Mouse (Mus musculus) midbrain, postnatal 0 days (tissue): ENCODE results near the gene Umad1. TPM values are rescaled to one million over a fixed set of nuclear protein-coding genes. Genes with fewer than 3 reads are reported as not detected.
A peak's percentile ranks its signal among the peaks of the same experiment; 100 is the strongest.

Experiments used
- ATAC-seq: fragments of 200-750 bp; cut with Nextera tagmentation; 2 replicates; pipeline ENCODE4 v1.8.0; 2017; ENCODE audit warnings: moderate number of reproducible peaks, mild to moderate bottlenecking, moderate TSS enrichment, moderate library complexity; ENCODE audit not compliant: low FRiP score
- DNase-seq: peaks from one replicate; pipeline ENCODE4 v3.0.0-alpha.2; 2015; ENCODE audit warnings: low spot score
- H3K27ac ChIP-seq: fragments of 300-500 bp; sonication (generic); 2 replicates; pipeline ENCODE4 v1.5.1; 2014; ENCODE audit warnings: low read depth, mild to moderate bottlenecking, low read length, mixed read lengths
- H3K27me3 ChIP-seq: fragments of 300-500 bp; sonication (generic); 2 replicates; pipeline ENCODE4 v1.6.1; 2014; ENCODE audit warnings: low read length, control low read depth, mixed read lengths; ENCODE audit not compliant: insufficient read depth
- H3K36me3 ChIP-seq: fragments of 300-500 bp; sonication (generic); 2 replicates; pipeline ENCODE4 v1.6.1; 2014; ENCODE audit warnings: low read length, control low read depth, mixed read lengths; ENCODE audit not compliant: insufficient read depth
- H3K4me1 ChIP-seq: fragments of 300-500 bp; sonication (generic); 2 replicates; pipeline ENCODE4 v1.6.1; 2014; ENCODE audit warnings: mild to moderate bottlenecking, control low read depth, antibody characterized with exemption, low read length, mixed read lengths; ENCODE audit not compliant: insufficient read depth
- H3K4me2 ChIP-seq: fragments of 300-500 bp; sonication (generic); 2 replicates; pipeline ENCODE4 v1.6.1; 2014; ENCODE audit warnings: low read depth, mild to moderate bottlenecking, low read length, mixed read lengths; ENCODE audit not compliant: poor library complexity, severe bottlenecking
- H3K4me3 ChIP-seq: fragments of 300-500 bp; sonication (generic); 2 replicates; pipeline ENCODE4 v1.5.1; 2014; ENCODE audit warnings: low read depth, mild to moderate bottlenecking, low read length, moderate library complexity
- H3K9ac ChIP-seq: fragments of 300-500 bp; sonication (generic); replicated peaks from 2 replicates; pipeline ENCODE4 v1.6.1; 2014; ENCODE audit warnings: mild to moderate bottlenecking, low read length, moderate library complexity, mixed read lengths; ENCODE audit not compliant: poor library complexity, severe bottlenecking
- H3K9me3 ChIP-seq: fragments of 300-500 bp; sonication (generic); 2 replicates; pipeline ENCODE4 v1.6.1; 2016; ENCODE audit warnings: low read length, control low read depth
- CTCF ChIP-seq: IDR thresholded peaks from 2 replicates; pipeline ENCODE4 v1.5.1; 2016; ENCODE audit warnings: antibody characterized with exemption, mild to moderate bottlenecking
- WGBS: fragments of 180-500 bp; shearing (Covaris S2); extraction: QIAGEN DNeasy Blood & Tissue Kit; methylation state at CpG from one replicate; pipeline ENCODE4 v1.1.7; 2014; 5-methylcytosine and 5-hydroxymethylcytosine counted together
- polyA plus RNA-seq: library from polyadenylated mRNA; unstranded; fragments of >200 nt; fragmentation: Nextera tagmentation; extraction: Ambion mirVana; gene quantifications from 2 replicates; pipeline ENCODE4 v1.2.1, GENCODE M21; 2015
- total RNA-seq: library from RNA; depleted of rRNA; stranded (reverse); fragments of >200 nt; gene quantifications from 2 replicates; pipeline ENCODE4 v1.2.3, GENCODE M21; 2014

Umad1 gene
- total and polyA plus RNA-seq, 2 experiments from 2014 or later, result 25.4 to 70.2 TPM

- ATAC-seq (no peak), DNase-seq (no peak)
- no peak overlapping the region for H3K4me3 ChIP-seq
- no peak overlapping the region for H3K27ac ChIP-seq
- TF ChIP-seq CTCF, result no peak
- no peak overlapping the region for H3K9ac ChIP-seq
- 61% methylated on average over 2 of the region's 2 CpGs for WGBS
- H3K27me3 ChIP-seq, result no peaks in the 10 kb centered on the region
- H3K4me2 ChIP-seq, result no peak overlapping the region
- no peaks in the 10 kb centered on the region for H3K36me3 ChIP-seq
- H3K4me1 ChIP-seq, result no peaks in the 10 kb centered on the region
- H3K9me3 ChIP-seq, result no peaks in the 10 kb centered on the region
Measured at GRCm38 (mm10) chr6:8368198-8368864, 109.2 kb downstream of the Umad1 start.

DNA sequence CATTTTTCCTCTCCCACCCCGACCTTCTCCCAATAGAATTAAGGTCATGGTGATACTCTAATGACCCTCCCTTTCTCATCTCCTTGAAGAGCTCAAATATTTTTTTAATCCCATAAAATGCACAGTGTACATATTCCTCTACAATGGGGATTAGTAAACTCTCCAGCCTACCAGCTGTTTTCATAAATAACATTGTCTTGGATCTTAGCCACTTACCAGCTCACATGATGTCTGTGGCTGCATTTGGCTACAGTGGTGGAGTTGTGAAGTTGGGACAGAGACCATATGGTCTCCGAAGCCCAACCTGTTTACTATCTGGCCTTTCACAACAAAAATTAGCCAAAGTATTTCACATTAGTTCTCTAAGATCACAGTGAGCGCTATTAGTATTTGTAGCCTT is 111.5 kb downstream of the Umad1 start:
- Histone ChIP-seq H3K4me3 (no peak overlapping the region), H3K4me2 (no peak overlapping the region), H3K36me3 (no peaks in the 10 kb centered on the region), H3K27ac (no peak overlapping the region), H3K9ac (no peak overlapping the region), H3K4me1 (no peaks in the 10 kb centered on the region), H3K27me3 (no peaks in the 10 kb centered on the region), H3K9me3 (no peaks in the 10 kb centered on the region)
- ATAC-seq, result no peak
- no peak for TF ChIP-seq CTCF
- DNase-seq, result no peak
- 85% methylated on average over 3 of the region's 3 CpGs for WGBS

DNA sequence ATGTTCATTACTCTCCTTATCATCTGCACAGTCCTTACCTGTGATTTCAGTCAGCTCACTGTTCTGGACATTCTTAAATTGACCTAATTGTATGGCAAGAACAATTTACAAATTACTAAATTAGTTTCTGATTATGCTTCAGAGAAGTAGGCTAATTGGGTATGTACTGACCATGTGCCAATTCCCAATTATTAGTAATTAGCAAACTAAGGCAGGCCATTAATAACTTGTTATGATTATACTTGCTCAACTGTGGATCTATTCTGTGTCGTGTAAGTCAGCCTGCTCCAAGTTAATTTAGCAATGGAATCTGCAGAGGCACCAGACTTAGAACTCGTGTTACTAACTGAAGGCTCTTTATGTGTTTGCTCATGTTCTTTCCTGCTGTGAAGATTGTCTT is 114.0 kb downstream of the Umad1 start:
- no peak for ATAC-seq
- Histone ChIP-seq H3K4me1 (no peaks in the 10 kb centered on the region), H3K9ac (no peak overlapping the region), H3K36me3 (0 out of 2 replicates have a peak, but pooled peaks cover 5% of the 10 kb centered on the region), H3K9me3 (no peaks in the 10 kb centered on the region), H3K4me3 (no peak overlapping the region), H3K4me2 (no peak overlapping the region), H3K27ac (no peak overlapping the region), H3K27me3 (no peaks in the 10 kb centered on the region)
- DNase-seq, result no peak
- no peak for TF ChIP-seq CTCF
- WGBS, result 51% methylated on average over 2 of the region's 2 CpGs

DNA sequence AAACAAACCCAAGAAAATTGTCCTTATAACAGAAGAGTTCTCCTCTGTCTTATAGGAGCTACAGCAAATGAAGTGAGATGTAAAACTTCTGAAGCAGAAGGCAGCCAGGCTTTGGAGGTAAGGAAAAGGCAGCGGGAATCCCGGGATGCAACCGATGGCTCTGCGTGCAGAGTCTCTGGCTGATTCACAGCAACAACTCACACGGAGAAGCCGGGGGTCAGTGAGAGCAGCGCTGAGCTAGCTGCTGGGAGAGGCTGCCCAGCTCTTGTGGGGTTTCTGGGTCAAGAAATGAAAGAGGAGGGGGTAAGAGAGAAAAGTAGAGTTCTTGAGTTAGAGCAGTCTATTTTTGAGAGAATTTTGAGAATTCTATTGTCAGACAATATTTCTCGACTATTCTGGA is 114.8 kb downstream of the Umad1 start:
- 25% methylated on average over 8 of the region's 8 CpGs for WGBS
- Histone ChIP-seq H3K4me1 (no peaks in the 10 kb centered on the region), H3K27me3 (no peaks in the 10 kb centered on the region), H3K36me3 (0 out of 2 replicates have a peak, but pooled peaks cover 5% of the 10 kb centered on the region), H3K4me3 (no peak overlapping the region), H3K9me3 (no peaks in the 10 kb centered on the region), H3K4me2 (0 out of 2 replicates have a peak overlapping the region, but pooled peaks have one; percentile 24), H3K27ac (no peak overlapping the region), H3K9ac (no peak overlapping the region)
- no peak for DNase-seq
- no peak for TF ChIP-seq CTCF
- no peak for ATAC-seq

- no peak overlapping the region for H3K9ac ChIP-seq
- WGBS, result 73% methylated on average over 6 of the region's 6 CpGs
- no peak for ATAC-seq
- 0 out of 2 replicates have a peak, but pooled peaks cover 5% of the 10 kb centered on the region for H3K36me3 ChIP-seq
- H3K9me3 ChIP-seq, result no peaks in the 10 kb centered on the region
- H3K27ac ChIP-seq, result no peak overlapping the region
- H3K4me1 ChIP-seq, result no peaks in the 10 kb centered on the region
- DNase-seq, result no peak
- no peak overlapping the region for H3K4me2 ChIP-seq
- no peaks in the 10 kb centered on the region for H3K27me3 ChIP-seq
- TF ChIP-seq CTCF, result no peak
- no peak overlapping the region for H3K4me3 ChIP-seq
Measured at GRCm38 (mm10) chr6:8374290-8374689, 115.2 kb downstream of the Umad1 start.

DNA sequence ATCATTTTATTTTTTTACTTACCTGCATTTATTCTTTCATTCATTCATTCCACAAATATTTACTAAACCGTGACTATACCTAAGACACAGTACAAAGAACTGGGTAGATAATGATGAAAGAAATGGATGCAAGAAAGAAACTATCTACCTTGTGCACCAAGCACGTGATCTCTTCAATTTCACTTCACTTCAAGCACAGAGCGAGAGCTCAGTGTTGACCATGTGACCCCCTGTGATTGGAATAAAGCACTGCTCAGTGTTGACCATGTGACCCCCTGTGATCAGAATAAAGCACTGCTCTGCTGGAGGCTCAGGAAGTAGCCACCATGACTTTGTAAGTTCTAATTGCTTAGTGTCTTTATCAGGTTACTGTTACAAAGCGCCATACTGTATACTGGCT is 115.6 kb downstream of the Umad1 start:
- no peaks in the 10 kb centered on the region for H3K27me3 ChIP-seq
- H3K9ac ChIP-seq, result no peak overlapping the region
- no peak overlapping the region for H3K4me3 ChIP-seq
- no peak overlapping the region for H3K27ac ChIP-seq
- DNase-seq, result no peak
- H3K4me1 ChIP-seq, result no peaks in the 10 kb centered on the region
- no peak for TF ChIP-seq CTCF
- H3K4me2 ChIP-seq, result no peak overlapping the region
- 0 out of 2 replicates have a peak, but pooled peaks cover 5% of the 10 kb centered on the region for H3K36me3 ChIP-seq
- no peaks in the 10 kb centered on the region for H3K9me3 ChIP-seq
- 78% methylated on average over 4 of the region's 4 CpGs for WGBS
- ATAC-seq, result peak; percentile 52; the same call in 1 of the 2 replicates
